Comparison of ENCODE assay signal across 16 mouse cellular contexts in genomic region chr6:109398690-109399089, GRCm38 (mm10).
A peak's percentile ranks its signal among the peaks of the same experiment; 100 is the strongest.
DNase-seq lines count a peak whose midpoint lies in the region; ATAC-seq and TF ChIP-seq lines count a peak whose summit lies in the region.
"Had no signal": no experiment of that assay in that cellular context is flagged by ENCODE, and none has a peak within 500 bp of the region (broad histone marks: within the 10 kb centered on the region; RNA-seq: fewer than 3 reads in every experiment).

No protein-coding gene starts in this region.

- no peak overlapping the region for H3K4me3 ChIP-seq in forebrain, postnatal 0 days (ENCODE audit: low read depth, low read length)
- H3K4me3 ChIP-seq in forebrain, embryonic 15.5 days: no peak overlapping the region
- no peak overlapping the region for H3K4me3 ChIP-seq in lung, postnatal 0 days (ENCODE audit: low read depth, low read length)
- H3K4me3 ChIP-seq: limb, embryonic 12.5 days had no signal

- WGBS in forebrain, postnatal 0 days: 65% methylated on average over 3 of the region's 3 CpGs
- 70% methylated on average over 3 of the region's 3 CpGs for WGBS in forebrain, embryonic 15.5 days
- WGBS in lung, postnatal 0 days: 64% methylated on average over 3 of the region's 3 CpGs

- peak; percentile 59 for TF ChIP-seq CTCF in forebrain, postnatal 0 days (IDR thresholded peaks at IDR 0.05; ENCODE audit: low read depth)
- peak; percentile 30; the same call in 1 of the 2 replicates for TF ChIP-seq CTCF in lung, postnatal 0 days (IDR thresholded peaks at IDR 0.05)

- H3K9me3 ChIP-seq in forebrain, postnatal 0 days (ENCODE audit: low read length): no peaks in the 10 kb centered on the region
- no peaks in the 10 kb centered on the region for H3K9me3 ChIP-seq in forebrain, embryonic 15.5 days
- no peaks in the 10 kb centered on the region for H3K9me3 ChIP-seq in lung, postnatal 0 days (ENCODE audit: low read length)
- H3K9me3 ChIP-seq: limb, embryonic 12.5 days had no signal

- H3K4me1 ChIP-seq in forebrain, postnatal 0 days (ENCODE audit: insufficient read depth): no peaks in the 10 kb centered on the region
- H3K4me1 ChIP-seq in forebrain, embryonic 15.5 days: no peaks in the 10 kb centered on the region
- no peaks in the 10 kb centered on the region for H3K4me1 ChIP-seq in lung, postnatal 0 days (ENCODE audit: insufficient read depth, low read depth, low read length)
- H3K4me1 ChIP-seq: limb, embryonic 12.5 days had no signal

- no peak overlapping the region for H3K9ac ChIP-seq in forebrain, postnatal 0 days
- H3K9ac ChIP-seq in forebrain, embryonic 15.5 days (replicated peaks): no peak overlapping the region
- no peak overlapping the region for H3K9ac ChIP-seq in lung, postnatal 0 days (replicated peaks; ENCODE audit: low read depth)
- H3K9ac ChIP-seq: limb, embryonic 12.5 days had no signal

- H3K27ac ChIP-seq in forebrain, postnatal 0 days (ENCODE audit: low read depth, low read length): no peak overlapping the region
- no peak overlapping the region for H3K27ac ChIP-seq in forebrain, embryonic 15.5 days (replicated peaks)
- H3K27ac ChIP-seq in lung, postnatal 0 days (ENCODE audit: low read length): no peak overlapping the region
- H3K27ac ChIP-seq: limb, embryonic 12.5 days had no signal

- no peaks in the 10 kb centered on the region for H3K36me3 ChIP-seq in forebrain, postnatal 0 days (ENCODE audit: insufficient read depth)
- no peaks in the 10 kb centered on the region for H3K36me3 ChIP-seq in forebrain, embryonic 15.5 days
- no peaks in the 10 kb centered on the region for H3K36me3 ChIP-seq in lung, postnatal 0 days (ENCODE audit: insufficient read depth, low read length)
- H3K36me3 ChIP-seq: limb, embryonic 12.5 days had no signal

- DNase-seq in forebrain, postnatal 0 days: no peak
- DNase-seq in lung, postnatal 0 days (ENCODE audit: low spot score): no peak
- DNase-seq in lung, adult 18-20 months: no peak
- peak; percentile 31 for DNase-seq in brain, adult 2 months (ENCODE audit: low read depth, low spot score)
- peak; percentile 16 for DNase-seq in retina, postnatal 1 day
- no peak for DNase-seq in right cerebral cortex, postnatal 36 days (ENCODE audit: low spot score in 2 of 2)
- DNase-seq in adrenal gland, postnatal 14 days: no peak
- DNase-seq: heart, postnatal 4 days; kidney, adult 18-20 months; layer of hippocampus, adult 9-11 months; lung, postnatal 14 days had no signal

- H3K4me2 ChIP-seq in forebrain, postnatal 0 days (ENCODE audit: low read depth): no peak overlapping the region
- no peak overlapping the region for H3K4me2 ChIP-seq in forebrain, embryonic 15.5 days (replicated peaks)
- no peak overlapping the region for H3K4me2 ChIP-seq in lung, postnatal 0 days (replicated peaks; ENCODE audit: low read depth, low read length)
- H3K4me2 ChIP-seq: limb, embryonic 12.5 days had no signal

- TF ChIP-seq EP300 in lung, postnatal 0 days (IDR thresholded peaks at IDR 0.05): no peak

- H3K27me3 ChIP-seq in forebrain, postnatal 0 days (ENCODE audit: insufficient read depth, low read length): no peaks in the 10 kb centered on the region
- H3K27me3 ChIP-seq in forebrain, embryonic 15.5 days: no peaks in the 10 kb centered on the region
- no peaks in the 10 kb centered on the region for H3K27me3 ChIP-seq in lung, postnatal 0 days (replicated peaks; ENCODE audit: insufficient read depth, low read length)
- H3K27me3 ChIP-seq: limb, embryonic 12.5 days had no signal

- ATAC-seq in forebrain, postnatal 0 days: no peak
- no peak for ATAC-seq in forebrain, embryonic 15.5 days (replicated peaks)
- ATAC-seq in lung, postnatal 0 days: no peak
- ATAC-seq: activated CD4-positive, CD25-positive, alpha-beta regulatory T cell, adult 4 months; forebrain, embryonic 16.5 days; midbrain, embryonic 16.5 days had no signal

Comparison
In these comparisons a context has a peak if more than half of its experiments do, and no peak if none do; other contexts are left out.
1. DNase-seq: peak in brain, adult 2 months (single experiment) and retina, postnatal 1 day (single experiment); none in forebrain, postnatal 0 days (single experiment), lung, postnatal 0 days (single experiment), lung, adult 18-20 months (0 of 2), right cerebral cortex, postnatal 36 days (0 of 2) and adrenal gland, postnatal 14 days (single experiment).